Mouse (Mus musculus) lung, adult 2 months (tissue): ENCODE results near the gene Selenof. TPM values are rescaled to one million over a fixed set of nuclear protein-coding genes. Genes with fewer than 3 reads are reported as not detected.

Source experiments
- DNase-seq: peaks from one replicate; pipeline ENCODE4 v3.0.0; 2022
- H3K4me1 ChIP-seq: fragments of 200-500 bp; 2 replicates; pipeline ENCODE4 v1.6.1; 2011; ENCODE audit warnings: low read length; ENCODE audit not compliant: control insufficient read depth, insufficient read depth
- H3K4me3 ChIP-seq: fragments of 200-500 bp; replicated peaks from 2 replicates; pipeline ENCODE3; 2011; ENCODE audit warnings: low read depth, mild to moderate bottlenecking, control low read depth, low read length; ENCODE audit errors: extremely low read depth
- CTCF ChIP-seq: fragments of 200-500 bp; IDR thresholded peaks from 2 replicates; pipeline ENCODE4 v1.5.1; 2011; ENCODE audit warnings: mild to moderate bottlenecking, low read length, control low read depth; ENCODE audit not compliant: insufficient read depth
- POLR2A ChIP-seq: fragments of 200-500 bp; IDR thresholded peaks from 2 replicates; pipeline ENCODE4 v1.6.1; 2011; ENCODE audit warnings: low read depth, mild to moderate bottlenecking, control low read depth, low read length, borderline replicate concordance; ENCODE audit errors: extremely low read depth
- WGBS: fragments of 180-500 bp; shearing (Covaris S2); methylation state at CpG from one replicate; pipeline ENCODE4 v1.1.7; 2018; 5-methylcytosine and 5-hydroxymethylcytosine counted together
- polyA plus RNA-seq: library from polyadenylated mRNA; depleted of rRNA; stranded (reverse); fragments of >200 nt; gene quantifications from 2 replicates; pipeline ENCODE4 v1.2.3, GENCODE M21; 2012; rRNA removed

Gene Selenof
- polyA plus RNA-seq: 228 and 245 TPM in 2 replicates

- peak; percentile 93 for TF ChIP-seq POLR2A
- no peak for TF ChIP-seq CTCF
- 1% methylated on average over 62 of the region's 69 CpGs for WGBS
These were observed at the start of gene Selenof, which contains the start of gene Hs2st1 for GRCm38 (mm10) chr3:144570047-144570815. Gene Selenof, plus strand, starts transcription at chr3:144570304. Gene Hs2st1, minus strand, starts transcription at chr3:144570181.

GRCm38 (mm10) chr3:144527918-144528317, 42.2 kb upstream of the Selenof start:
- no peak for DNase-seq
- no peak overlapping the region for H3K4me3 ChIP-seq
- WGBS: 83% methylated on average over 7 of the region's 7 CpGs
- TF ChIP-seq CTCF: no peak
- TF ChIP-seq POLR2A: no peak
- no peaks in the 10 kb centered on the region for H3K4me1 ChIP-seq

More at GRCm38 (mm10) chr3:144570047-144570815, at the start of gene Selenof, which contains the start of gene Hs2st1:
- H3K4me1 ChIP-seq: peaks cover 15% of the 10 kb centered on the region
- peak; percentile 92 for DNase-seq
- peak within 1 kb of the TSS; percentile 76 for H3K4me3 ChIP-seq

GRCm38 (mm10) chr3:144531023-144531422, 39.1 kb upstream of the Selenof start:
- DNase-seq: no peak
- H3K4me3 ChIP-seq: no peak overlapping the region
- WGBS: 31% methylated on average over 5 of the region's 5 CpGs
- TF ChIP-seq POLR2A (no peak), CTCF (no peak)
- H3K4me1 ChIP-seq: no peaks in the 10 kb centered on the region

GRCm38 (mm10) chr3:144535056-144535455, 35.0 kb upstream of the Selenof start:
- 92% methylated on average over 4 of the region's 4 CpGs for WGBS
- DNase-seq: no peak
- peaks cover 6% of the 10 kb centered on the region for H3K4me1 ChIP-seq

DNA sequence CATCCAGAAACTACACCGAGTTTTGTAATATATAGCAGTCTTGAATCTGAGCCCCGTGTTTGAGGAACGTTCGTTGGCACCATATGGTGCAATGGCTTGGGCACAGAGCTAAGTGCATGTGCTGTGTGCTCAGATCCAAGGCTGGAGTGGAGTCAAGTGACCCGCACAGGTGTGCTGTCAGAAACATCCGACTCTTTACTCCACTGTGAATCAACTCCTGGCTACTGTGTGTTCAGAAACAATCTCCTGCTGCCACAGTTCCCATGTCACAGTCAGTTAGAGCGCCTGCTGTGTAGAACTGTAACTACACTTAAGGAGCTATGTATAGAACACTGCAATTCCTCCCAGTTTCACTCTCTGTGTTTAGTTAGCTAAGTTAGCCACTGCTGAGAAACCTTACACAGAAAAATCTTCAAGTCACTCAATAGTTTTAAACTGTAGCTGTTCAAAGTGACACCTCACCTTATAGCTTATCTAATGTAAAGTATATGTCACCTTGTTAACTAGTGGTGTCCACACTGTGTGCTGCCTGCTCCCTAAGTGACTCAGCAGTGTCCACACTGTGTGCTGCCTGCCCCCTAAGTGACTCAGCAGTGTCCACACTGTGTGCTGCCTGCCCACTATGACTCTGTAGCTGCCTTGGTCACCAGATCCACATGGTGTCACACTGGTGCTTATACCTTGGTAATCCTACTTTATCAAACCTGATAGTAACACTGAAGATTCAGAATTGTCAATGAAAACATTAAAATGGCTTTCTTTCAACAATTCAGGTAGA, 32.8 kb upstream of the Selenof start:
- Histone ChIP-seq H3K4me3 (no peak overlapping the region), H3K4me1 (peaks cover 16% of the 10 kb centered on the region)
- WGBS: 63% methylated on average over 7 of the region's 7 CpGs
- TF ChIP-seq POLR2A: no peak
- no peak for TF ChIP-seq CTCF
- no peak for DNase-seq

More at GRCm38 (mm10) chr3:144535056-144535455, 35.0 kb upstream of the Selenof start:
- H3K4me3 ChIP-seq: no peak overlapping the region
- TF ChIP-seq POLR2A (no peak), CTCF (no peak)

DNA sequence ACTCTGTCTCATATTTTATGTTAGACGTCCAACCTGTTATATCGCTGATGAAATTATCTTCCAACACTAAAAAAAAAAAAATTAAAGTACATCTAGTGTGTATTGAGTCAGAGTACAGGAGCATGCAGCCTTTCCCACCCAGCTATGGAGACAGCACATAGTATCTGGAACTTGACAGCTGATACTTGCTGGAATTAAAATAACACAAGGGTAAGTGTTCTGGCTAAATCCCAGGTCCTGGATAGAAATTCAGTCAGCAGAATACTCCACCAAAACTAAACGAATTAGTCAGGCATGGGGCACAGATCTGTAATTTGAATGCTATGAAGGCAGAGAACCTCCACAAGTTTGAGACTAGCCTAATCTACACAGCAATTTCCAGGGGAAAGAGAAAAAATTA, 31.1 kb upstream of the Selenof start:
- DNase-seq: no peak
- TF ChIP-seq CTCF: no peak
- no peak for TF ChIP-seq POLR2A
- no peak overlapping the region for H3K4me3 ChIP-seq
- H3K4me1 ChIP-seq: peaks cover 18% of the 10 kb centered on the region
- 41% methylated on average over 3 of the region's 3 CpGs for WGBS

DNA sequence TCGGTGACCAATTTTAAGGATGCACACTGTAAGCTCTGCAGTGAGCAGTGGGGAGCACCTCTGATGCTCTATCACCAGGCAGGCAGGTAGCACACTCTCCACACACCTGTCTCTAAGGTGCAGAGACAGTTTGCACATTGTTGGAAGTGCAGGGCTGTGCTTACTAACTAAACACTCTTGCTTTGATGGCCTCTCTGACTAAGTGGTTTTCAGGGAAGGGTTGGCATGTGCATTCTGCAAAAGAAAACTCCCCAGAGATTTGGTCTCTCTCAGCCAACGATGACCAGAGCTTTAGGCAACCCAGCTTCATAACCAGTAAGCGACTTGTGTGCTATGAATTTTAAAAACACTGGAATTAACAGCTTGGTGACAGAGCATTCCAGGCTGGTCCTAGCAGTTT, 29.3 kb upstream of the Selenof start:
- no peak for DNase-seq
- 63% methylated on average over 3 of the region's 3 CpGs for WGBS
- Histone ChIP-seq H3K4me3 (no peak overlapping the region), H3K4me1 (peaks cover 18% of the 10 kb centered on the region)
- TF ChIP-seq CTCF (no peak), POLR2A (no peak)

DNA sequence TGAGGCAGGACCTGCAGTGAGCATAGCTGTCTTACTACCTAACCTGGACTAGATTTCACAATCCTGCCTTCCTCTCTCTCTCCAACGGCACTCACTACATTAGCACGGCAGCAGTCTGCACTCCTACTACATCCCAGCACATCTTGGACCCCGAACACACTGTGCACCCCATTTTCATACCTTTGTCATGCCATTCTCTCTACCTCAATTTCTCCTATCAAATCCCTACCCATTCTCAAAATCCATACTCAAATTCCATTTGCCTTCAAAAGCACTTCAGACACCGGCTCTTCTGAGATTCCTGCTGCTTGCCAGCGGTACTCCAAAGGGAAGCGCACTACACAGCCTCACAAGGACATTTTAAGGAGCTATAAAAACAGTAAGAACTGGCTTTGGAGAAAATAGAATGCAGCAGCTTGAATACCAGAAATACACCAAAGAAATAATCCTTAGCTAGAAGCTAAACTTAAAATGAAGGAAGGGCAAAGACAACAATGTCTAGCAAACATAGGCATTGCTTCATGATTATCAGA, 28.1 kb upstream of the Selenof start:
- TF ChIP-seq CTCF (no peak), POLR2A (no peak)
- 61% methylated on average over 6 of the region's 6 CpGs for WGBS
- H3K4me3 ChIP-seq: no peak overlapping the region
- DNase-seq: peak; percentile 53
- peaks cover 17% of the 10 kb centered on the region for H3K4me1 ChIP-seq

- 83% methylated on average over 7 of the region's 7 CpGs for WGBS
- TF ChIP-seq CTCF (no peak), POLR2A (no peak)
- no peak for DNase-seq
- no peak overlapping the region for H3K4me3 ChIP-seq
- peaks cover 13% of the 10 kb centered on the region for H3K4me1 ChIP-seq
These were observed 25.0 kb upstream of the Selenof start for GRCm38 (mm10) chr3:144545152-144545551.
